Mouse (Mus musculus): ENCODE data around the gene Kcnh2.

Kcnh2 gene

GRCm38 (mm10) chr5:24374666-24375328 lies 23.4 kb upstream of the Kcnh2 start:
- no peak for DNase-seq

- DNase-seq = no peak
Observed at GRCm38 (mm10) chr5:24374216-24374615, 22.8 kb upstream of the Kcnh2 start.

GRCm38 (mm10) chr5:24373807-24374206 lies 22.4 kb upstream of the Kcnh2 start:
- no peak for DNase-seq

- DNase-seq = no peak
Observed at GRCm38 (mm10) chr5:24369767-24370166, 18.4 kb upstream of the Kcnh2 start.

- DNase-seq = no peak
Observed at GRCm38 (mm10) chr5:24366426-24366825, 15.0 kb upstream of the Kcnh2 start.

- DNase-seq = no peak
Observed at GRCm38 (mm10) chr5:24365528-24365927, 14.1 kb upstream of the Kcnh2 start.

- DNase-seq = no peak
Observed at GRCm38 (mm10) chr5:24364963-24365362, 13.6 kb upstream of the Kcnh2 start.

- peak; percentile 43 for DNase-seq
Observed at GRCm38 (mm10) chr5:24364508-24364907, 13.1 kb upstream of the Kcnh2 start, which contains the start of gene Nos3. Nos3 (plus strand) TSS chr5:24364810.

GRCm38 (mm10) chr5:24364061-24364460 lies 12.7 kb upstream of the Kcnh2 start:
- DNase-seq = no peak

GRCm38 (mm10) chr5:24363467-24363866 lies 12.1 kb upstream of the Kcnh2 start:
- no peak for DNase-seq

- DNase-seq = peak; percentile 85
Observed at GRCm38 (mm10) chr5:24360792-24361454, 9.5 kb upstream of the Kcnh2 start.

- peak; percentile 81 for DNase-seq
Observed at GRCm38 (mm10) chr5:24357461-24357860, 6.1 kb upstream of the Kcnh2 start.

- DNase-seq = no peak
Observed at GRCm38 (mm10) chr5:24356764-24357163, 5.4 kb upstream of the Kcnh2 start.

GRCm38 (mm10) chr5:24353327-24353726 lies 1.9 kb upstream of the Kcnh2 start:
- DNase-seq = no peak

- no peak for DNase-seq
Observed at GRCm38 (mm10) chr5:24352251-24352859, 951 bp upstream of the Kcnh2 start.

GRCm38 (mm10) chr5:24351701-24352171 lies 332 bp upstream of the Kcnh2 start:
- peak; percentile 35 for DNase-seq

GRCm38 (mm10) chr5:24350531-24351250 lies 713 bp downstream of the Kcnh2 start:
- no peak for DNase-seq

- DNase-seq = no peak
Observed at GRCm38 (mm10) chr5:24350073-24350472, 1.3 kb downstream of the Kcnh2 start.

- no peak for DNase-seq
Observed at GRCm38 (mm10) chr5:24348546-24348945, 2.9 kb downstream of the Kcnh2 start.

GRCm38 (mm10) chr5:24348128-24348527 lies 3.3 kb downstream of the Kcnh2 start:
- peak; percentile 60 for DNase-seq

- no peak for DNase-seq
Observed at GRCm38 (mm10) chr5:24347186-24347875, 4.1 kb downstream of the Kcnh2 start.

GRCm38 (mm10) chr5:24346313-24346712 lies 5.1 kb downstream of the Kcnh2 start:
- no peak for DNase-seq
